Mouse (Mus musculus): Measurements from ENCODE around the gene Necab3.

GRCm38 (mm10) chr2:154589051-154589450, 30.4 kb upstream of the Necab3 start:
- TF ChIP-seq CTCF (IDR thresholded peaks at IDR 0.05; ENCODE audit: borderline replicate concordance, insufficient read depth, low read depth, low read length): no peak
- no peak for TF ChIP-seq POLR2A (IDR thresholded peaks at IDR 0.05; ENCODE audit: borderline replicate concordance, insufficient read depth, low read length)
